Mouse (Mus musculus) cerebellum, adult 18-20 months (tissue): ENCODE measurements at regions not wholly inside any gene's neighbourhood (a gene's known extent, or its start where the extent isn't known, plus 50 kb on each side); places are given as distances from the start of the nearest gene placed in this dataset.
A peak's percentile ranks its signal among the peaks of the same experiment; 100 is the strongest.
"Not testable (repeated sequence)": the region's sequence is repeated elsewhere in the genome, so short reads cannot be mapped to it uniquely, and the experiment has no call there.

ENCODE experiments used
- DNase-seq, 2 experiments: peaks; one replicate each; pipeline ENCODE4 v3.0.0; 2021

GRCm38 (mm10) chr16:21102033-21102432 lies 51.8 kb downstream of the Teddm3 start:
- DNase-seq = not testable (repeated sequence)

DNA sequence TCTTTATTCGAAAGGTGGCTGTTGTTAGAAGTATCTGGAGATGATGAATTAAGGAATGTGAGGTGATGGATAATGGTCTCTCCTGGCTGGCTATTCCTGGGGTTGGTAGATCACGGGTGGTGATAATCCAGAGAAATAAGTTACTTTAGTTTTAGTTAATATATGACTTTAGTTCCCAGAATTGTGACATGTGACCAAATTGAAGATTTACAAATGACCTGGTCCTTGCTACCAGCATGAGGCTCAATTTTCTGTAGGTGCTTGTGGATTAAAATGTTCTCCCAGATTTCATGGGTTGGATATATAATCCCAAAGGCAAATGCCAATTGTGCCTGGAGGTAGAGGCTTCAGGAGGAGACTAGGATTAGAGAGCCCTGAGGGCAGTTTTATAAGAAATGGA lies 53.7 kb downstream of the Teddm3 start:
- not testable (repeated sequence) for DNase-seq

- DNase-seq = no peak
These were observed 79.0 kb downstream of the Teddm3 start for GRCm38 (mm10) chr16:21074779-21075148.

DNA sequence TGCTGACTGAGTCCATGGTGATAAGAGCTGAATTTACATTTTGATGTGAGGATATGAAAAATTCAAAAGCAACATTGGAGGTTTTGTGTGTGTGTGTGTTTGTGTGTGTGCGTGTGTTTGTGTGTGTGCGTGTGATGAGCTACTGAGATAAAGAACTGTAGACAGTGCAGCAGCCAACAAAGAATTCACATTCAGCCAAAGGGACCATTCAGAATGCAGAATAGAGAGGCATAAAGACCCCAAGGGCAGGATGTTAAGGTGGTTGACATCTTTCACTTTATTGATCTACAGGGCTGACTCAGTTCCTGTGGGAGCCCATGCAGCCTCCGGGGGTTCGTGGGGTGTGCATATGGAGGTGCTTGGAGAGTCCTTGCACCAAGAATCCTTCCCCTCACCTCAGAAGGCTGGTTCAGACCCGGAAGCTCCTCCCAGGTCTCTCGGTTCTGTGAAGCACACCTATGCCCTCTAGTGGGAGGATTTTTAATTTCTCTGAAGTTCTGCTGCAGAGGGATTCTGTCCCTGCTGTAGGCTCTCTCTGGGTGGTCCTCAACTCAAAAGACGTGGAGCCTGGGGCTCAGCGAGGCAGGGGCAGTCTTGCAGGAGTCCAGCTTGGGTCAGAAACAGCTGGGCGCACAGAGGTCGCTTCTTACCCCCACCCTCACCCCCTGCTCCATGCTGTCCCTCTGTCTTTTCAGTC lies 79.6 kb downstream of the Teddm3 start:
- DNase-seq = peak in 1 of 2 experiments; percentile 2

DNA sequence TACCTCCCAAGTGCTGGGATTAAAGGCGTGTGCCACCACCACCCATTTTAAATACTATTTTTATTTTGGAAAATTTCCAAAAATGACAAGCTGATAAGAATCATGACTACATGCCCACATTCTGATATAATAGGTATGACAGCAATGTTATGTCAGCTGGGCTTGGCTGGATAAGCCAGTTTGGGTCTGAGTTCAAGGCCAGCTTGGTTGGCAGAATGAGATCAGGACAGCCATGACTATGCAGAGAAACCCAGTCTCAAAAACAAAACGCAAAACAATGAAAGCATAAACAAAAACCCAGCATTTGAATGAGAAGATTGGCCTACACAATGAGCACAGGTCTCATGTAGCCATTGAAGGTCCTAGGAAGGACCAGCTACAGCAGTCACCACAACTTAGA lies 93.6 kb downstream of the Teddm3 start:
- no peak for DNase-seq

GRCm38 (mm10) chr16:21054772-21055171 lies 99.0 kb downstream of the Teddm3 start:
- no peak for DNase-seq

DNA sequence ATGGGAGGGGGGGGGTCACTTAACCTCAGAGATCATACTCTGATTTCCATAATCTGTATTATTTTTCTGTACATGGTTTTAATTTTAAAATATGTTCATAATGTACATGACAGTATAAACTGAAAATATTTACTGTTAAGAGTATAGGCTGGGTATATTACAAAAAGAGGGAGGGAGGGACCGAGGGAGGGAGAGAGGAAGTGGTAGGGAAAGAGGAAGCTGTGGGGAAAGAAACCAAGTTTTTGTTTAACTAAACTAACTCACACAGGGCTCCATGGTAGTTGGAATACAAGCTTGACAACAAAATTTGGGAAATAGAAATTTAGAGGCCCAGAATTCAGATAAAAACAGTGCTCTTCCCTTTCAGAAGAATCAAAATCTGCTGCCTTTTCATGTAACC lies 131.7 kb downstream of the Teddm3 start:
- DNase-seq = not testable (repeated sequence)

GRCm38 (mm10) chr16:21004871-21005270 lies 148.9 kb downstream of the Teddm3 start:
- no peak for DNase-seq

GRCm38 (mm10) chr16:21001126-21001525 lies 152.7 kb downstream of the Teddm3 start:
- no peak for DNase-seq

GRCm38 (mm10) chr16:20990524-20990923 lies 163.3 kb downstream of the Teddm3 start:
- no peak for DNase-seq

DNA sequence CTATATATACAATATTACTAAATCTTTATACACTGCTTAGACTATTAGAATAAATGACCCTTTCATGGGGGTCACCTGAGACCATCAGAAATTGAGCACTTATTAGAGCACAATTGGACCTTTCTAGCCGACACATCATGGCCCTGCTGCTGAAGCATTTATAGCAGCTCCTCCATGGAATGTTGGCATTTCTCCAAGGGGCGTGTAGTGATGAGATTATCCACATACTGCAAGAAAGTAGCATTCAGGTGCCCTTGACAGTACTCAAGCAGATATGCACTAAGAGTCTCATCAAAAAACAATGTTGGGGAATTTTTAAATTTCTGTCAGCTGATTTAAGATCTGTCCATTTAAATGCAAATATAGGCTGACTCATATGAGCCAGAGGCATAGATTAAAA lies 178.4 kb downstream of the Teddm3 start:
- no peak for DNase-seq

DNA sequence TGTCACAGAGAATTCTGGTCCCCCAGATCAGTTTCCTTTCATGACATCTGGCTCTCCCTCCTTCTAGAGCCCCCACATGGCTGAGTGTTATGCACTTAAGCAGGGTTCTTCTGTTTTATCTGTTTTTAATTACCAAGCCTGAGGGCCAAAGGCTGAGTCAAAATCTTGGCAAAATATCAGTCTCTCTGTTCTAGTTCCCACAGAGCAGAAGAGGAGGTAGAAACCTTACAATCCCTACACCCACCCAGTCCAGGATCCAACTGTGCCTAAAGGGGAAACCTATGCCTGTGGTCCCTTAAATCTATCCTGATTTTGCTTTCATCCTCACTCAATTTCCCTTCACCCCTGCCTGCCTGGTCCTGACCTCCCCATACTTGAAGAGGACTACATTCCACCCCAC lies 181.4 kb downstream of the Teddm3 start:
- DNase-seq = no peak

DNA sequence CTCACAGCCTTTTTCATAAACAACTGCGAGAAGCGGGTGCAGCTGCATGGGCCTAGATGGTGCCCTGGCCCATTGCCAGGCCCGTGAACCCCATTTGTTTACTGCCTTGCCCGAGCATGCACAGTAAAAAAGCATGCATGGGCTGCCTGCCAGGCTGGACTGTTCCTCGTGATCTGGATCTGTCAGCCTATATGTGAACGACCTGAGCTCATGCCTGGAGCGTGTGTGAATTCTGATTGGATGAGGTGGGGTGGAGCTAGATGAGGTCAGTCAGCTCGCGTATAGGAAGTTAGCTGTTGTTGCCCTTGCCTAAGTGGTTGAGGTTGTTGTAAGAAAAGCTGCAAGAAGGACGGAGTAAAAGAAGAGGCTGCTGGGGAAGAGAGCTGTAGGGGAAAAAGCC lies 194.9 kb downstream of the Teddm3 start:
- DNase-seq = peak in 1 of 2 experiments; percentile 5

GRCm38 (mm10) chr16:20936722-20937121 lies 202.4 kb upstream of the Thpo start:
- no peak for DNase-seq

- not testable (repeated sequence) for DNase-seq
These were observed 200.5 kb upstream of the Thpo start for GRCm38 (mm10) chr16:20934846-20935245.

DNA sequence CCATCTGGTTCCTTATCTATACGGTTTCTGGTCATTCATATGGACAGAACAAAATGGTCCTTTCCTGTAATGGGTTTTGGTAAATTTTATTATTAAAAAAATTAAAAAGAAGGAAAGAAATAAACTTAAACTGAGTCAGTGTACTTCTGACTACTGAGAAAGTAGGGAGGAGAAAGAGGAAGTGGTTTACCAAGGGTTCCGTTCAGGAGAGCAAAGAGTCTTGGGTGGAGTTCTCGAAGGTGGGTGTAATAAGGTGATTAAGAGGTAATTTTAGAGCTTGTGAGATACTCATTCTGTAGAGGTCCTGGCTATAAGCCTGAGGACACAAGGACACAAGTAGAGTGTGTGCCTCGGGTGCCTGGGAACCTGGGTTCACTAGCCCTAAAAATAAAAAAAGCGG lies 195.7 kb upstream of the Thpo start:
- not testable (repeated sequence) for DNase-seq

- DNase-seq = not testable (repeated sequence)
These were observed 191.5 kb upstream of the Thpo start for GRCm38 (mm10) chr16:20925776-20926175.

DNA sequence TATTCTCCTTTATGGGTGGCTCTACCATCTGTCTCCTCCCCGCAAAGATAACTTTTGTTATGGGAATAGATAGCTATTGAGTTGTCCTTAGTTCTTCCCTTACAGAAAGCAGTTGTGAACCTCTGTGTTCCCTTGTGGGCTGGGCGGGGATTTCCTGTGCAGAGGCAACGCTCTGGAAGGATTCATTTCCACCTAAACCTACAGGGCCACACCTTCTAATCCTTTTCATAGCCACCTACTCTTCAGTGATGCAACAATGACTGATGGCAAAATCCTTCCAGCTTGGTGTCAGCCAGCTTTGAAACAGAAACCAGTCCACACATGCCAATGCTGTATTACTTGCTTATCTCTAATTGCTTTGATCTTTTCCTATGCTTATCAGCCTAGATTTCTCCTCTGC lies 176.6 kb upstream of the Thpo start:
- DNase-seq = not testable (repeated sequence)

GRCm38 (mm10) chr16:20908467-20909351 lies 174.4 kb upstream of the Thpo start:
- DNase-seq = not testable (repeated sequence)

DNA sequence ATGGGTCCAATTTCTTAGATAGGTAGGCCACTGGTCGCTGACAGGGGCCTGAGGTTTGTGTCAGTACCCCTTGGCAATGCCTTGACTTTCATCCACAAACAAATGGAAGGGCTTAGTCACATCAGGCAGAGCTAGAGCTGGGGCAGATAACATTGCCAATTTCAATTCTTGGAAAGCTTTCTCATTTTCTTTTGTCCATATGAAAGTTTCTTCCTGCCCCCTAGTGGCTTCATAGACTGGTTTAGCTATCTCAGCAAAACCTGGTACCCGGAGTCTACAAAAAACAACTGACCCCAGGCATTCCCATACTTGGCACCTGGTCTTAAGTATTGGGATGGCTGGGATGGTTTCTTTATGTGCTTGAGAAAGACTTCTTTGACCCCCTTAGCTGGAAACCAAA lies 161.4 kb upstream of the Thpo start:
- peak; percentile 9 to 12 for DNase-seq

GRCm38 (mm10) chr16:20871726-20872125 lies 137.4 kb upstream of the Thpo start:
- no peak for DNase-seq

DNA sequence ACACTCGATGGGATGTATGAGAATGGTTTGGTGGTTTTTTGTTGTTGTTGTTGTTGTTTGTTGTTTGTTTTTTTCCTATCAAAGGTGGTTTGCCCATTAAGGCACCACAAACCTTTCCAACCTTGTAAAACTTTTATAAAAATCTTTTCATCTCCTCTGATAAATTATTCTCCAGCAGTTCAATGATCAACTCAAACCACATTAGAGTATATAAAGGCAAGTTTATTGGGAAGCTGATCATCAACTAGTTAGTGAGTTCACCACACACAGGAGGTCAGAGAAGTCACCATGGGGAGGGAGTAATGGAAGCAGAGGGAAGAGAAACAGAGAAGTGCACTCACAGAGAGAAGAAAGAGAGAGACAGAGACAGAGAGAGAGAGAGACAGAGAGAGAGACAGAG lies 132.5 kb upstream of the Thpo start:
- DNase-seq = no peak

DNA sequence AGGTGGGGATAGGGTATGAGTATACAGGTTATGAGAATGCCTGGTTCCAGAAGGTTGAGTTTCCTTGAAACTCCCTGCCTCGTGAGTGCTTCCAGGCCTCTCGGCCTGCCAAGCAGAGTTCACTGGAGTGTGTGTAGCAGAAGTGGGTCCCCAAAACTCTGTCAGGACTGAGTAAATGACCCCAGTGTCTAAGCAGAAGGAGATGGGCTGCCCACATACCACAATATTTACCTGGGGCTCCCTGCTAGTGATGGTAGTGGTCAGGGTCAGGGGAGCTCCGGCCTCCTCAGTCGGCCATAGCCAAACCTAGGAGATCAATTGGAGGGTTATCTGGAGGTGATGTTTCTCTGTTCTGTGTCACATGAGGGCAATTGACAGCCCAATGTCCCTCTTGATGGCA lies 126.9 kb upstream of the Thpo start:
- DNase-seq = no peak

- DNase-seq = not testable (repeated sequence)
These were observed 126.3 kb upstream of the Thpo start for GRCm38 (mm10) chr16:20860606-20861005.
